Mouse (Mus musculus) T-helper 1 cell (primary cell): Measurements from ENCODE around the gene 2010003K11Rik.
"Not testable (repeated sequence)": the region's sequence is repeated elsewhere in the genome, so short reads cannot be mapped to it uniquely, and the experiment has no call there.

Experiments used
- in situ Hi-C: fragments of 300-600 bp; cut with MboI, MseI; formaldehyde crosslinking; loops from one replicate; pipeline ENCODE4 v1.15.1; 2025; ENCODE audit warnings: high pct_unique_total_duplicates

Gene 2010003K11Rik

DNA sequence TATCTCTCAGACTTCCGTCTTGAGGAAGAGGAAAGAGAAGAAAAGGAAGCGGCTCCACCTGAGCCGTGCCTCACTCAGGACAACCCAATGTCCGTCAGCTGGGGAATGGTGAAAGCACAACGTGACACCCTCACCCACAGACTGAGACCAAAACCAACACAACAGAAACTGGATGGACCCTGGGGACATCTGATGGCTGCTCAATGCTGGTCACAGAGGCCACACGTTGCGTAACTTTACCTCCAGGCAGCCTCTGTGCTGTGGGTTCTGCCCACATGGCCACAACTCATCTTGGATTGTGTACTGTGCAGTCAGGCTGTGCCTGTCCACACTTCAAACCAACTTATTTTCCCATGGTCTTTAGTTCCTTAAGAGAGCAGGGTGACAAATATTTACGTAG, 36.4 kb downstream of the 2010003K11Rik start:
- in situ Hi-C loops = no loop called here

DNA sequence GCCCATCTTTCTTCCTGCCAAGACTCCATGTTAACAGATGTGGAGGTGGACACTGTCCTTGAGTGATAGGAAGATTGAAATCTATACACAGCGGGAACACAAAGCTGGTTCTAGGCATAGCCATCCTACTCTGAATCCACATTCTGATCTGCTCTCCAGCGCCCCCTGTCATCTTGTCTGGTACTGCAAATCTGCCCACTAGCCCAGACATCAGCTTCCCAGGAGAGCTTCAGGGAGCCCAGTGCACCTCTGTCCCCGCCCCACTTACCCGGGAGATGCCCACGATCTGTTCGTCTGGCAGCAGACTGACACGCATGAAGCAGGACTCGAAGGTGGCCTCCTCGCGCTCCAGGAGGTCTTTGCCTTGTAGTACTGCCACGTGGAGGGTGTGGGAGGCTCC, 42.2 kb downstream of the 2010003K11Rik start:
- in situ Hi-C loops = no loop called here

- in situ Hi-C loops = no loop called here
Observed at GRCm38 (mm10) chr19:4455071-4455800, 43.1 kb downstream of the 2010003K11Rik start.

GRCm38 (mm10) chr19:4454040-4454439, 44.3 kb downstream of the 2010003K11Rik start:
- in situ Hi-C loops = not testable (repeated sequence)

- in situ Hi-C loops = no loop called here
Observed at GRCm38 (mm10) chr19:4452525-4452924, 45.9 kb downstream of the 2010003K11Rik start.

DNA sequence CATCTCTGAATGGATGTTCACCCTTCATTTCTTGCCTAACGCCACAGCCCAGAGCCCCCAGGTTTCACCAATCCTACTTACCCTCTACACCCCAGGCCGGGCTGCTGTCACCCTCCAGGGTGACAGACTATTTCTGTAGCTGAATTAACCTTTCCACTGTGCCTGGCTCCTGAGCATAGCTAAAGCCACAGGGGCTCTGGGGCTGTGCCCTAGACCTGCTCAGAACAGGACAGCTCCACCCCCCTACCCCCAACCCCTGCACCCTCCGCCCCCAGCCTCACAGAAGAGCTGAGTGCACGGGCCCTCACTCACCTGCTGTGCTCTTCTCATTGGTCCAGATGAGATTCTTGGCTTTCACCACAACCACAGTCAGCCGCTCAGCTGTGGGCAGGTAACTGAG, 46.4 kb downstream of the 2010003K11Rik start:
- in situ Hi-C loops = no loop called here

DNA sequence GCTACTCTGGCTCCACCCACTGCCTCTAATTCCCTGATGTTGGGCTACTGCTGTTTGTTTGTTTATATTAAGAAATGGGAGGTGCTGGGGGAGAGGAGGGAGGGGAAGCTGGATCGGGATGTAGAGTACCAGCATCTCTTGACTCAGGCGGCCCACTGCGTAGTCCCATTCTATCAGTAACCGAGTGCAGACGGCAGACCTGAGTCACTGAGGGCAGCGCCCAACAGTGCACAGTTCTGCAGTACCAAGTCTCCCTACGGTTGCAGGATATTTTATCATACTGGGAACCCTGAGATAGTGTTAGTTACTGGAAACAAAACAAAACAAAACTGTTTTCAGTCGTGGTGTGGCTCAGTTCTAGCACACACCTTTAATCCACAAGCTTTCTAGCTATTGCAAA, 47.3 kb downstream of the 2010003K11Rik start:
- in situ Hi-C loops = no loop called here

GRCm38 (mm10) chr19:4450666-4451065, 47.7 kb downstream of the 2010003K11Rik start:
- in situ Hi-C loops = no loop called here

- in situ Hi-C loops = no loop called here
Observed at GRCm38 (mm10) chr19:4449230-4449629, 49.2 kb downstream of the 2010003K11Rik start.

DNA sequence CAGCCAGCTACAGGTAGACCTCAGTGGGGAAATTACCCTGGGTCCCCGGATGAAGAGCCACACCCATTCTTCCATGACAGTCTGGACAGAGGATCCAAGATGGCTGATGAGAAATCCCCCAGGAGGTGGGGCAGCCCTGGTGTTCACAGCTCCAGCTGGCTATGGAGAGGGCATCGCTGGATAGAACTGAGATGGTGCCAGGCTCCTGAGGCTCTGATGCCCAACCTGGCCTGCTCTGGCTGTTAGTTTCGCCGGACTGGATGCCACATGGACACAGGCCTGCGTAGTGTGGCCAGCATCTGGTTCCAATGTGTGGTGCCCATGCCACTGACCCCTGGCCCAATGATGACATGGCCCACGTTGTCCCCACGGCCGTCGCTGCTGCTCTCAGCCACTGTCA, 50.9 kb downstream of the 2010003K11Rik start:
- in situ Hi-C loops = no loop called here
